Mouse (Mus musculus): ENCODE results near the gene Mettl4.

DNA sequence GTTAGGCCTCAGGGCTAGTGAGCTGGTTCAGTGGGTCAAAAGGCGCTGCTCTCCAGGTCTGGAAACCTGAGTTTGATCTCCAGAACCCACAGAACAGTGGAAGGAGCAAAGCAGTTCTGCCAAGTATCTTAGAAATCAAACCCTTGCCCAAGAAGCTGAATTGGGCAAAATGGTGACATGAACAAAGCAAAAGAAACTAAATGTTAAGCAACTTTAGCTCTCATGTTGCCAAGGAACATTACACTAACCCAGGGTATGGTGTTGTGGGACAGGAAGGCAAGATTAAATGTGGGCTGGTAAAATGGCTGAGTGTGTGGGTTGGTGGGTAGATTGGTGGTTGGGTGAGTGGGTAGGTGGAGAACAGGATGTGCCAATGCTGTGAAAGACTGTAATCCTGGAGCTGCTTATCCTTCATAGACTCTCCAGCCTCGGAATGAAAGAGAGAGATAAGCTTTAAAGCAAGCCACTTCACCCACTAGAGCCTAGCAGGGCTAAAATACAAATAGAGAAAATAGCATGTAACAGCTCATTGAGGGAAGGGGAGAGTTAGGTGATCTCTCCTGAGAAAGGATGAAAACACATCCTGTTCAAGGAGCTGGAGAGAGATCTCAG lies 29.2 kb upstream of the Mettl4 start:
- no peak for TF ChIP-seq POLR2A (IDR thresholded peaks at IDR 0.05; ENCODE audit: borderline replicate concordance, insufficient read depth, low read length)
- no peak for TF ChIP-seq CTCF (IDR thresholded peaks at IDR 0.05; ENCODE audit: borderline replicate concordance, insufficient read depth, low read depth, low read length)

All from cerebellum, adult 2 months (tissue).